Mouse (Mus musculus): ENCODE results near the gene Nt5c. TPM values are rescaled to one million over a fixed set of nuclear protein-coding genes. Genes with fewer than 3 reads are reported as not detected.

The Nt5c gene
- polyA plus RNA-seq, 1 experiment from 2014 or later: 121 TPM

- Histone ChIP-seq H3K27me3 (ENCODE audit: control insufficient read depth, insufficient read depth, low read length) (no peaks in the 10 kb centered on the region), H3K36me3 (ENCODE audit: control insufficient read depth, insufficient read depth, low read length) (no peaks in the 10 kb centered on the region), H3K9me3 (ENCODE audit: control insufficient read depth, low read depth, low read length) (no peaks in the 10 kb centered on the region), H3K27ac (ENCODE audit: low read length) (peak overlapping the region; percentile 91), H3K9ac (replicated peaks; ENCODE audit: low read depth, low read length) (peak overlapping the region; percentile 93), H3K4me2 (replicated peaks; ENCODE audit: low read depth, low read length) (peak overlapping the region; percentile 58), H3K4me3 (ENCODE audit: low read depth, low read length) (peak overlapping the region; percentile 99), H3K4me1 (ENCODE audit: control insufficient read depth, insufficient read depth, low read length) (peaks cover 39% of the 10 kb centered on the region)
- under 1% methylated on average over 57 of the region's 57 CpGs for WGBS
- peak; percentile 54 for ATAC-seq (ENCODE audit: insufficient number of reproducible peaks, insufficient read depth, low FRiP score, low read depth)
Measured at GRCm38 (mm10) chr11:115513271-115514237, 21.9 kb upstream of the Nt5c start.

DNA sequence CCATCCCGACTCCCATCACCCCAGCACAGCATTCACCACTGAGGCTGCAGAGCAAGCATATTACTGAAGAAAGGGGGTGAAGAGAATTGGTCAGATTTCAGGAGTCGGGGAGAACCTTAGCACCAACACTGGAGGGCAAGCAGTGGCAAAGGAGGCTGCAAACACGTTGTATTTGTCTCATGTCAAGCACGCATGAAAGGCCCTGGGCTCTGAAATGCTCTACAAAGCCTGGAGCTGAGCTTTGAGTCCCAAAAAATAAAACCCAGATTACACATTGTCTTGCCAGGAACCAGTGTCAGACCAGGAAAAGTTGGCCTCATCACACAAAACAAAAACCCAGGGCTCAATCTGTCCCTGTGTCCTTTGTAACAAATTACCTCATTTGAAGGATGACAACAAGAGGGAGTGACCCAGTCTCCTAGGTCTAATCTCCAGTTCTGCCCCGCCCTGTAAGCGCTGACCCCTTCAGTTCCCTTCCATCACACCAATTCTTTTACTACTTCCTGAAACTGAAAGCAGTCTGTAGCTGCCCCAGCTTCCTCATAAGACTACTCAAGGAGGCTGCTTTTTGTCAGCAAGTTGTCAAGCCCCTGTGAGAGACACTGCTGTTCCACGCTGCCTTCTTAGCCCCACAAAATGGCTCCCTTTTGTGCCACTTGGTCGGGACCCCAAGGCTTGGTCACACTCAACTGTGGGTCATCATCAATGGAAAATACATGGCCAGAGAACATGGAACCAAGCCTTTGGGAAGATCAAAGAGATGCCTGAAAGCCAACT, 20.9 kb upstream of the Nt5c start:
- Histone ChIP-seq H3K9me3 (ENCODE audit: control insufficient read depth, low read depth, low read length) (no peaks in the 10 kb centered on the region), H3K4me1 (ENCODE audit: control insufficient read depth, insufficient read depth, low read length) (peaks cover 48% of the 10 kb centered on the region), H3K4me2 (replicated peaks; ENCODE audit: low read depth, low read length) (peak overlapping the region; percentile 58), H3K27me3 (ENCODE audit: control insufficient read depth, insufficient read depth, low read length) (no peaks in the 10 kb centered on the region), H3K36me3 (ENCODE audit: control insufficient read depth, insufficient read depth, low read length) (no peaks in the 10 kb centered on the region), H3K4me3 (ENCODE audit: low read depth, low read length) (peak overlapping the region; percentile 99), H3K9ac (replicated peaks; ENCODE audit: low read depth, low read length) (peak overlapping the region; percentile 93), H3K27ac (ENCODE audit: low read length) (peak overlapping the region; percentile 39; the same call in 1 of the 2 replicates)
- no peak for ATAC-seq (ENCODE audit: insufficient number of reproducible peaks, insufficient read depth, low FRiP score, low read depth)
- WGBS: 19% methylated on average over 8 of the region's 8 CpGs

- peak overlapping the region; percentile 58 for H3K4me2 ChIP-seq (replicated peaks; ENCODE audit: low read depth, low read length)
- no peaks in the 10 kb centered on the region for H3K9me3 ChIP-seq (ENCODE audit: control insufficient read depth, low read depth, low read length)
- peak overlapping the region; percentile 99 for H3K4me3 ChIP-seq (ENCODE audit: low read depth, low read length)
- H3K4me1 ChIP-seq (ENCODE audit: control insufficient read depth, insufficient read depth, low read length): peaks cover 49% of the 10 kb centered on the region
- H3K27ac ChIP-seq (ENCODE audit: low read length): peak overlapping the region; percentile 39; the same call in 1 of the 2 replicates
- no peaks in the 10 kb centered on the region for H3K27me3 ChIP-seq (ENCODE audit: control insufficient read depth, insufficient read depth, low read length)
- WGBS: 20% methylated on average over 3 of the region's 3 CpGs
- peak overlapping the region; percentile 93; the same call in 1 of the 2 replicates for H3K9ac ChIP-seq (replicated peaks; ENCODE audit: low read depth, low read length)
- H3K36me3 ChIP-seq (ENCODE audit: control insufficient read depth, insufficient read depth, low read length): no peaks in the 10 kb centered on the region
- no peak for ATAC-seq (ENCODE audit: insufficient number of reproducible peaks, insufficient read depth, low FRiP score, low read depth)
Measured at GRCm38 (mm10) chr11:115512004-115512403, 20.3 kb upstream of the Nt5c start.

DNA sequence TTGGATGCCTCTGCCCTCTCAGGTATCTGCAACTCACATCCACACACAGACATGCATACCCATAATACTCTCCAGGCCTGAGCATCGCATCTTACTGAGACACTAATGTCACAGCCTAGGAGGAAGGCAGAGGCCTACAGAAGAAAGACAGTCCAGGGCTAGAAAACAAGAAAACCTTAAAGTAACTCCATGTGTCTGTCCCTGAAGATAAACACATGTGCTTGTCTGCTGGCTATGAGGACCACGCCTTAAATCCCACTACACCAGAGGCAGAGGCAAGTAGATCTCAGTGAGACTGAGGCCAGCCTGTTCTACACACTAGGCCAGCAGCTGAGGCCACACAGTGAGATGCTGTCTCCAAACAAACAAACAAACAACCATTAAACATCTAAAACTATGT, 19.5 kb upstream of the Nt5c start:
- H3K4me2 ChIP-seq (replicated peaks; ENCODE audit: low read depth, low read length): peak overlapping the region; percentile 58
- H3K27ac ChIP-seq (ENCODE audit: low read length): no peak overlapping the region
- WGBS: 54% methylated on average over 2 of the region's 2 CpGs
- ATAC-seq (ENCODE audit: insufficient number of reproducible peaks, insufficient read depth, low FRiP score, low read depth): no peak
- H3K36me3 ChIP-seq (ENCODE audit: control insufficient read depth, insufficient read depth, low read length): no peaks in the 10 kb centered on the region
- 0 out of 2 replicates have a peak overlapping the region, but pooled peaks have one; percentile 2 for H3K9ac ChIP-seq (replicated peaks; ENCODE audit: low read depth, low read length)
- peaks cover 49% of the 10 kb centered on the region for H3K4me1 ChIP-seq (ENCODE audit: control insufficient read depth, insufficient read depth, low read length)
- no peaks in the 10 kb centered on the region for H3K27me3 ChIP-seq (ENCODE audit: control insufficient read depth, insufficient read depth, low read length)
- H3K9me3 ChIP-seq (ENCODE audit: control insufficient read depth, low read depth, low read length): no peaks in the 10 kb centered on the region
- H3K4me3 ChIP-seq (ENCODE audit: low read depth, low read length): peak overlapping the region; percentile 99; the same call in 1 of the 2 replicates

GRCm38 (mm10) chr11:115510507-115510888, 18.8 kb upstream of the Nt5c start:
- Histone ChIP-seq H3K27ac (ENCODE audit: low read length) (no peak overlapping the region; the same call in 1 of the 2 replicates), H3K4me2 (replicated peaks; ENCODE audit: low read depth, low read length) (peak overlapping the region; percentile 58), H3K9ac (replicated peaks; ENCODE audit: low read depth, low read length) (no peak overlapping the region), H3K36me3 (ENCODE audit: control insufficient read depth, insufficient read depth, low read length) (no peaks in the 10 kb centered on the region), H3K4me3 (ENCODE audit: low read depth, low read length) (no peak overlapping the region; the same call in 1 of the 2 replicates), H3K9me3 (ENCODE audit: control insufficient read depth, low read depth, low read length) (no peaks in the 10 kb centered on the region), H3K27me3 (ENCODE audit: control insufficient read depth, insufficient read depth, low read length) (no peaks in the 10 kb centered on the region), H3K4me1 (ENCODE audit: control insufficient read depth, insufficient read depth, low read length) (peaks cover 49% of the 10 kb centered on the region)
- no peak for ATAC-seq (ENCODE audit: insufficient number of reproducible peaks, insufficient read depth, low FRiP score, low read depth)
- WGBS: 53% methylated on average over 5 of the region's 5 CpGs

DNA sequence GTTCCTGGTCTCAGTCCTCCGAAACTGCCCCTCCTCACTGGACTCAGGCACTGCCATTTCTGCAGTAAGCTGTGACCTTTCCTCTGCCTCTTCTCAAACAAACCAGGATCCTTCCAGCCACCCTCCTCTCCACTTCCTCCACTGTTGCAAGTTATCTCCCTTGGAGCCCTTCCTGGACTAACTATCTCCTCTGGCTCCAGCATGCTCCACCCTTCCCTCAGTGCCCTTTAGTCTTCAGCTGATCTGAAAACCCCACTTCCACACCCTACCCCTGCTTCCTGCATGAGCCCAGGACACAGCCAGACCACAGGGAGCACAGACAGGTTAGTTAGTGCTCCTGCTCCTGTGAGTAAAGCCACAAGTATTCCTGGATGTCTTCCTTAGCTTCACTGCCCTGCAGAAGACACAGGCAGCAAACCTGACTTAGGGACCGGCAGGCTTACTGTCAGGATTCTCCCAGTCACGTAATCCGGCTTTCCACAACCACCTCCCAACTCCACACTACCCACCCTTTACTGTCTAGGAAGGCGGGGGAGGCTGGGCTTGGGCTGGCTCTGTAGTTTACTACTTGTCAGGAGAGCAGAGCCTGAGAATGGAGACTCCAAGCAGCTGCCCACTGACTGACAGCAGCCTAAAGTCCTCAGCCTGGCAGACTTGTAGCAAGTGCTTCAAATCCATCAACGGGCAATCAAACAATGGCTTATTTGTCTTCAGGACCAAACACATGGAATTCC, 18.3 kb upstream of the Nt5c start:
- Histone ChIP-seq H3K27ac (ENCODE audit: low read length) (peak overlapping the region; percentile 33; the same call in 1 of the 2 replicates), H3K4me2 (replicated peaks; ENCODE audit: low read depth, low read length) (peak overlapping the region; percentile 58)

DNA sequence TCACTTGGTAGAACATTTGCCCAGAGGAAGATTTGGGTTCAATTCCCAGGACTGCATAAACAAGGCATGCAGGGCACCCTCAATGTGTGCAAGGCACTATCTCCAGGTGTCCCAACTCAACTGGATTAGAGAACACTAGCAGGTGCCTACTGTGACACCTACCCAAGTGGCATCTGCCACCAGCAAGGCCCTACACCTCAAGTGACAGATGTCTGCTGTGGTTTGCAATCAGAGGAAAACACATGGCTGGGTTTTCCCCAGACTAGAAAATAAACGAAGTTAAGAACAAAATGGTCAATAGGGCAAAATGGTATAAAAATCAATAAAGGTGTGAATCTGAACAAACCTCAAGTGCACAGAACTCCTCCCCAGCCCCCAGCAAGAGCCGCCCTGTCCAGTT, 16.4 kb upstream of the Nt5c start:
- Histone ChIP-seq H3K36me3 (ENCODE audit: control insufficient read depth, insufficient read depth, low read length) (no peaks in the 10 kb centered on the region), H3K27me3 (ENCODE audit: control insufficient read depth, insufficient read depth, low read length) (no peaks in the 10 kb centered on the region), H3K4me1 (ENCODE audit: control insufficient read depth, insufficient read depth, low read length) (peaks cover 46% of the 10 kb centered on the region), H3K4me3 (ENCODE audit: low read depth, low read length) (no peak overlapping the region), H3K4me2 (replicated peaks; ENCODE audit: low read depth, low read length) (no peak overlapping the region), H3K9me3 (ENCODE audit: control insufficient read depth, low read depth, low read length) (no peaks in the 10 kb centered on the region), H3K9ac (replicated peaks; ENCODE audit: low read depth, low read length) (no peak overlapping the region), H3K27ac (ENCODE audit: low read length) (no peak overlapping the region)
- ATAC-seq (ENCODE audit: insufficient number of reproducible peaks, insufficient read depth, low FRiP score, low read depth): no peak
- whole genome bisulfite sequencing: 72% methylated on average over 2 of the region's 2 CpGs

More for the DNA sequence above, 18.3 kb upstream of the Nt5c start:
- Histone ChIP-seq H3K36me3 (ENCODE audit: control insufficient read depth, insufficient read depth, low read length) (no peaks in the 10 kb centered on the region), H3K4me1 (ENCODE audit: control insufficient read depth, insufficient read depth, low read length) (peaks cover 47% of the 10 kb centered on the region), H3K9ac (replicated peaks; ENCODE audit: low read depth, low read length) (0 out of 2 replicates have a peak overlapping the region, but pooled peaks have one; percentile 3), H3K4me3 (ENCODE audit: low read depth, low read length) (no peak overlapping the region; the same call in 1 of the 2 replicates), H3K27me3 (ENCODE audit: control insufficient read depth, insufficient read depth, low read length) (no peaks in the 10 kb centered on the region), H3K9me3 (ENCODE audit: control insufficient read depth, low read depth, low read length) (no peaks in the 10 kb centered on the region)
- no peak for ATAC-seq (ENCODE audit: insufficient number of reproducible peaks, insufficient read depth, low FRiP score, low read depth)
- WGBS: 34% methylated on average over 6 of the region's 6 CpGs

- H3K9me3 ChIP-seq (ENCODE audit: control insufficient read depth, low read depth, low read length): no peaks in the 10 kb centered on the region
- ATAC-seq (ENCODE audit: insufficient number of reproducible peaks, insufficient read depth, low FRiP score, low read depth): no peak
Measured at GRCm38 (mm10) chr11:115506586-115506985, 14.9 kb upstream of the Nt5c start.

More at GRCm38 (mm10) chr11:115506586-115506985, 14.9 kb upstream of the Nt5c start:
- Histone ChIP-seq H3K9ac (replicated peaks; ENCODE audit: low read depth, low read length) (no peak overlapping the region), H3K27me3 (ENCODE audit: control insufficient read depth, insufficient read depth, low read length) (no peaks in the 10 kb centered on the region), H3K4me3 (ENCODE audit: low read depth, low read length) (no peak overlapping the region), H3K36me3 (ENCODE audit: control insufficient read depth, insufficient read depth, low read length) (peaks cover 11% of the 10 kb centered on the region), H3K4me2 (replicated peaks; ENCODE audit: low read depth, low read length) (no peak overlapping the region), H3K4me1 (ENCODE audit: control insufficient read depth, insufficient read depth, low read length) (peaks cover 34% of the 10 kb centered on the region), H3K27ac (ENCODE audit: low read length) (no peak overlapping the region)
- 68% methylated on average over 3 of the region's 3 CpGs for WGBS
